Mouse (Mus musculus) intestine, embryonic 15.5 days (tissue): ENCODE data around the gene Mrpl12. TPM values are rescaled to one million over a fixed set of nuclear protein-coding genes. Genes with fewer than 3 reads are reported as not detected.
"Not testable (repeated sequence)": the region's sequence is repeated elsewhere in the genome, so short reads cannot be mapped to it uniquely, and the experiment has no call there.

Experiments
- ATAC-seq: fragments of 200-750 bp; cut with Nextera tagmentation; 2 replicates; pipeline ENCODE4 v1.8.0; 2017; ENCODE audit warnings: moderate TSS enrichment, moderate library complexity
- H3K27ac ChIP-seq: fragments of 300-500 bp; sonication (generic); 2 replicates; pipeline ENCODE4 v1.5.1; 2015; ENCODE audit warnings: mild to moderate bottlenecking, inconsistent platforms
- H3K27me3 ChIP-seq: fragments of 300-500 bp; sonication (generic); replicated peaks from 2 replicates; pipeline ENCODE4 v1.6.1; 2015; ENCODE audit warnings: inconsistent platforms
- H3K36me3 ChIP-seq: fragments of 300-500 bp; sonication (generic); 2 replicates; pipeline ENCODE4 v1.6.1; 2015; ENCODE audit warnings: inconsistent platforms
- H3K4me1 ChIP-seq: fragments of 300-500 bp; sonication (generic); replicated peaks from 2 replicates; pipeline ENCODE4 v1.6.1; 2015; ENCODE audit warnings: inconsistent platforms
- H3K4me2 ChIP-seq: fragments of 300-500 bp; sonication (generic); replicated peaks from 2 replicates; pipeline ENCODE4 v1.6.1; 2015; ENCODE audit warnings: mild to moderate bottlenecking, inconsistent platforms
- H3K4me3 ChIP-seq: fragments of 300-500 bp; sonication (generic); replicated peaks from 2 replicates; pipeline ENCODE4 v1.5.1; 2015; ENCODE audit warnings: inconsistent platforms
- H3K9ac ChIP-seq: fragments of 300-500 bp; sonication (generic); 2 replicates; pipeline ENCODE4 v1.6.1; 2015; ENCODE audit warnings: inconsistent platforms
- H3K9me3 ChIP-seq: fragments of 300-500 bp; sonication (generic); 2 replicates; pipeline ENCODE4 v1.6.1; 2016; ENCODE audit warnings: inconsistent platforms
- WGBS: fragments of 180-500 bp; shearing (Covaris S2); methylation state at CpG from one replicate; pipeline ENCODE4 v1.1.7; 2015; 5-methylcytosine and 5-hydroxymethylcytosine counted together
- polyA plus RNA-seq: library from polyadenylated mRNA; unstranded; fragments of >200 nt; fragmentation: Nextera tagmentation; extraction: Ambion mirVana; gene quantifications from 2 replicates; pipeline ENCODE4 v1.2.1, GENCODE M21; 2015

Gene Mrpl12
- polyA plus RNA-seq, 1 experiment from 2014 or later: 222 TPM

DNA sequence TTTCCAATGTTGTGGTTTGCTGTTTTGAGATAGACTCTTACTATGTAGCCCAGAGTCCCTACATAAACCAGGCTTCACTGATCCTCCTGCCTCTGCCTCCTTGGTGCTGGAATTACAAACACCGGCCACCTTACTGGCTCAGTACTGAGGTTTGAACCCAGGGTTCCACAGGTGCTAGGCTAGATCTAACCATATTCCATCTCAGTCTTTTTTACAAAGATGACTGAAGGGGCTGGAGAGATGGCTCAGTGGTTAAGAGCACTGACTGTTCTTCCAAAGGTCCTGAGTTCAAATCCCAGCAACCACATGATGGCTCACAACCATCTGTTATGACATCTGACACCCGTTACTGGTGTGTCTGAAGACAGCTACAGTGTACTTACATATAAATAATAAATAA, 29.8 kb downstream of the Mrpl12 start:
- H3K4me3 ChIP-seq, H3K9ac ChIP-seq, H3K9me3 ChIP-seq, H3K27ac ChIP-seq, H3K36me3 ChIP-seq, ATAC-seq, H3K27me3 ChIP-seq, H3K4me2 ChIP-seq: not testable (repeated sequence)
- H3K4me1 ChIP-seq: peaks cover 18% of the 10 kb centered on the region
- 95% methylated on average over 2 of the region's 2 CpGs for WGBS

DNA sequence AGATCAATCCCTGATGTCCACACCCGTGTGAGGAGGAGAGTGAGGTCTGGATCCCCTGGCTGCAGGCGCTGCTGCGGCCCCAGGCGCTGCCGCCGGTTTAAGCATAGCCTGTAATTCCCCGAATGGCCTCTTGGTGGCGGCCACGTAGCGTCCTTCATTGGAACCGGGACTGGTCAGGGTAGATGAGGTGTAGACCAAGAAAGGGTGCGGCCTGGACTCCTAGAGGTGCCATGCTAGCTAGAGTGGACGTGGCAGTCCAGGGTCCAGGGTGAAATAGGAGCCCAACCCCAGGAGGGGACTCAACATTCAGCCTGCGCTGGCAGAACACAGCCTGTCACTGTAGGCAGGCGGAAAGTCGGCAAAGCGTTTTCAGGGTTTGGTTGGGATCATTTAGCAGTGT, 31.2 kb downstream of the Mrpl12 start:
- H3K9me3 ChIP-seq: no peaks in the 10 kb centered on the region
- H3K4me2 ChIP-seq: 0 out of 2 replicates have a peak overlapping the region, but pooled peaks have one; percentile 25
- no peak overlapping the region for H3K4me3 ChIP-seq
- peaks cover 18% of the 10 kb centered on the region for H3K4me1 ChIP-seq
- 15% methylated on average over 17 of the region's 17 CpGs for WGBS
- H3K27ac ChIP-seq: no peak overlapping the region
- ATAC-seq: peak; percentile 73
- H3K27me3 ChIP-seq: no peaks in the 10 kb centered on the region
- H3K36me3 ChIP-seq: no peaks in the 10 kb centered on the region
- H3K9ac ChIP-seq: no peak overlapping the region

DNA sequence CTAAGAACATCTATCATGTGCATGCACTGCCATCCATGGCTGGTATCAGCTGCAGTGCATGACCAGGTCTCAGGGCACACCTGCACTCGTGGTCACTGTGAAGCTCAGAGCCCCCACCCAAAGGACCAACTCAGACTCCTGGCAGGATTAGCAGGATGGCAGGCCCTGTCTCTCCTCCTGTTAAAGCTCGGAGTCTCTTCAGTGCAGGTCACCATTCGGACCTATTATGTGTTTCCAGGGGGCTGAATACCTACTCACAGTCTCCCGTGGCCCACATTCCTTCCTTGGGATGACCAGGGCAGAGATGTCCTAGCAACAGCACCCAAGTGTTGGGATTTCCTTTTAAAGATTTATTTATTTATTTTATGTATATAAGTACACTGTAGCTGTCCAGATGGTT, 32.7 kb downstream of the Mrpl12 start:
- H3K9me3 ChIP-seq: no peaks in the 10 kb centered on the region
- peaks cover 15% of the 10 kb centered on the region for H3K4me1 ChIP-seq
- H3K36me3 ChIP-seq: no peaks in the 10 kb centered on the region
- ATAC-seq: no peak
- no peak overlapping the region for H3K9ac ChIP-seq
- H3K27ac ChIP-seq: no peak overlapping the region
- 75% methylated on average over 4 of the region's 4 CpGs for WGBS
- no peak overlapping the region for H3K4me2 ChIP-seq
- no peaks in the 10 kb centered on the region for H3K27me3 ChIP-seq
- no peak overlapping the region for H3K4me3 ChIP-seq

DNA sequence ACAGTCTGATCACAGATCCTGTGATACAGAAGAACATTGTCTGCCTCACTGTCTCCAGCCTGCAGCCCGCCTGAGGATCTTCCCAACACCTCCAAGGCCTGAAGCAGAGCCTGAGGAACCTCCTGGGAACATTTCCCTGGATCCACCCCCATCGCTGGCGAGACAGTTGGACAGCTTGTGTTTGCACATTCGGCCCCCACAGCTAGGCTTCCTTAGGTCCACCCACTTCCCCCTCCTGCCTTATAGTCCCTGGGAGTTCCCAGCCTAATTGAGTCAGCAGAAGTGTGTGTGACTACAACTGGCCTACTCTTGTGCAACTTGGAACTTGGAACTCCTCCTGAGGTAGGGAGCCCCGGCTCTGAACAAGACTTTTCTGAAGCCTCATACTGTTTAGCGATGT, 33.6 kb downstream of the Mrpl12 start:
- Histone ChIP-seq H3K4me2 (0 out of 2 replicates have a peak overlapping the region, but pooled peaks have one; percentile 10), H3K9me3 (no peaks in the 10 kb centered on the region), H3K4me1 (peaks cover 15% of the 10 kb centered on the region), H3K27me3 (no peaks in the 10 kb centered on the region), H3K4me3 (no peak overlapping the region), H3K9ac (no peak overlapping the region), H3K27ac (peak overlapping the region; percentile 66), H3K36me3 (no peaks in the 10 kb centered on the region)
- ATAC-seq: peak; percentile 83
- WGBS: 44% methylated on average over 6 of the region's 6 CpGs

DNA sequence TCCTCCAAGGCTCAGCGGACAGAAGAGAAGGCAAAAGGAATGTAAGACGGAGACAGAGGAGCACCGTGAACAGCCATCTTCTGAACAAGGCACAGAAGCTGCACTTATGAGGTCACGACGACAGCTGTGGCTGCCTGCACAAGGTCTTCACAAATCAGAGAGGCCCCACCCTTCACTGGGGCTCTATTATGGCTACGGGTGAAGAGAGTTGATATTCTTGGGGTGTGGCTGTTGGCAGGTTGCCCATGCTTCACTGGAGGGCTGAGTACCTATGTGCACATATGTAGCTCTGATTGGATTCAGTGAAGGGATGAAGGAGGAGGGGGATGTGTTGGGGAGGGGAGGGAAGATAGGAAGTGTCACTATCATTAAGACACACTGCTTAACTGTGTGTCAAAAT, 34.1 kb downstream of the Mrpl12 start:
- Histone ChIP-seq H3K27ac (peak overlapping the region; percentile 66), H3K27me3 (no peaks in the 10 kb centered on the region), H3K4me3 (no peak overlapping the region), H3K4me2 (peak overlapping the region; percentile 10; the same call in 1 of the 2 replicates), H3K9me3 (no peaks in the 10 kb centered on the region), H3K36me3 (no peaks in the 10 kb centered on the region), H3K4me1 (peaks cover 15% of the 10 kb centered on the region), H3K9ac (no peak overlapping the region)
- peak; percentile 83 for ATAC-seq
- WGBS: 48% methylated on average over 6 of the region's 6 CpGs

DNA sequence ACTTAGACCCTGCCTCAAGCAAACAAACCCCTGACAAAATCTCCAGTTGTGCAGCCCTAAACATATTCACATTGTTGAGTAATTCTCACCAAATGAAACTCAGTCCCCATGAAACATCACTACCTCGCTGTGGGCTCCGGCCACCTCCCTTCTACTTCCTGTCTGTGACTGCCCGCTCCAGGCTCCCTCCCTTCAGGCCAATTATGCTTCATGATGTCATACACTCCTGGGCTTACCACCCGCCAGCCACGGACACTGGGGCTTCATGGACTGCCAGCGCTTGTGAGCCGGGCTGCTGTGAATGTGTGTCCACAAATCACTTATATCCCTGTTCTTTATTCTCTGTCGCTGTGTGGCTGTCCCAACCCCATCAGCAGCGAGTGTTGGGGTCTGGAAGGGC, 35.3 kb downstream of the Mrpl12 start:
- H3K36me3 ChIP-seq: no peaks in the 10 kb centered on the region
- WGBS: 40% methylated on average over 9 of the region's 9 CpGs
- 0 out of 2 replicates have a peak overlapping the region, but pooled peaks have one; percentile 1 for H3K27ac ChIP-seq
- H3K27me3 ChIP-seq: no peaks in the 10 kb centered on the region
- H3K4me2 ChIP-seq: peak overlapping the region; percentile 20; the same call in 1 of the 2 replicates
- H3K4me3 ChIP-seq: no peak overlapping the region
- peaks cover 15% of the 10 kb centered on the region for H3K4me1 ChIP-seq
- ATAC-seq: 0 out of 2 replicates have a peak, but pooled peaks have one; percentile 37
- H3K9me3 ChIP-seq: no peaks in the 10 kb centered on the region
- H3K9ac ChIP-seq: 0 out of 2 replicates have a peak overlapping the region, but pooled peaks have one; percentile 21

DNA sequence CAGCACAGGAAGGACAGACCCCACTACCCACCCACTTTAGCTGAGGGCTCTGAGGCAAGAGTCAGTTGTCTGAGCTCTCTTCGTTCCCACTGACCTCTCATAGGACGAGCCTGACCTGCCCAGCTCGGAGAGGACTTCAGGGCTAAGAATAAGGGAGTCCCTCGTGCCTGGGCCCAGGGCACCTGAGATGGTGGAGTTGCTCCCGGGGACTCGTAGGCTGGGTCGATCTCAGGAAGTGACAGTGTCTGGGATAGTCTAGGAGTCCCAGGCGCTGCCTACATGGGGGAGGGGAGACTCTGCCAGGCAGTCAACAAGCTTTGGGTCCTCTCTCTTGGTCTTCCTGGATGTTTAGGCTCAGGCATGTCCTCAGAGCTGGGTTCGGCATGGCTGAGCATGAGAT, 36.1 kb downstream of the Mrpl12 start:
- 73% methylated on average over 9 of the region's 9 CpGs for WGBS
- no peak overlapping the region for H3K4me3 ChIP-seq

DNA sequence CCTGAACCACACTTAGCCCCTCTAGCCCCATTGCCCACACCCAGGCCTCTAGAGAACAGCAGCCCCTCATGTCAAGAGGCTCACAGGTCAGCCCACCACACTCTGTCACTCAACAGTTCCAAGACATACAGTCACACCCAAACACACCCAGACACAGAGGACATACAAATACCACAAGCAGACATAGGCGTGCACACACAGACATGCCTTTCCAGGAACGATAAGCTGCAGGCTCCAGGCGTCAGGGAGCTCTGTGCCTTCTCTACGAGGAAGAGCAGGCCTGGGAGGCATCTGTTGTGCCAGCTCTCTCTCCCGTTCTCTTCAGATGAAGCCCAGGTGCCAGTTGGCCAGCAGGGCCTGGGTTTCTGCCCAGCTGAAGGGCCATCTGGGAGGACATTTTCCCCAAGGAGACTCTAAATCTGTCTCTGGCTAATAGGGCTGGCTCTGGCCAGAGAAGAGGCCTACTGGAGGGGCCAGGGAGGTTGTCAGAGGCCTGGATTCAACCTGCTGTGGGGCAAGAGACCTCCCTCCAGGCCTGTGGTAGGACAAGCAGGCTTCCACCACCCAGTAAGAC, 36.6 kb downstream of the Mrpl12 start:
- H3K4me1 ChIP-seq: peaks cover 9% of the 10 kb centered on the region; the same call in 1 of the 2 replicates
- ATAC-seq: 0 out of 2 replicates have a peak, but pooled peaks have one; percentile 15
- H3K27ac ChIP-seq: peak overlapping the region; percentile 37; the same call in 1 of the 2 replicates
- no peak overlapping the region for H3K9ac ChIP-seq
- H3K4me2 ChIP-seq: no peak overlapping the region
- H3K36me3 ChIP-seq: no peaks in the 10 kb centered on the region
- no peaks in the 10 kb centered on the region for H3K9me3 ChIP-seq
- 51% methylated on average over 5 of the region's 5 CpGs for WGBS
- H3K4me3 ChIP-seq: no peak overlapping the region
- H3K27me3 ChIP-seq: no peaks in the 10 kb centered on the region

More for the DNA sequence above, 36.1 kb downstream of the Mrpl12 start:
- Histone ChIP-seq H3K36me3 (no peaks in the 10 kb centered on the region), H3K4me1 (peaks cover 13% of the 10 kb centered on the region), H3K27ac (no peak overlapping the region; the same call in 1 of the 2 replicates), H3K9me3 (no peaks in the 10 kb centered on the region), H3K9ac (no peak overlapping the region), H3K27me3 (no peaks in the 10 kb centered on the region), H3K4me2 (no peak overlapping the region)
- no peak for ATAC-seq

DNA sequence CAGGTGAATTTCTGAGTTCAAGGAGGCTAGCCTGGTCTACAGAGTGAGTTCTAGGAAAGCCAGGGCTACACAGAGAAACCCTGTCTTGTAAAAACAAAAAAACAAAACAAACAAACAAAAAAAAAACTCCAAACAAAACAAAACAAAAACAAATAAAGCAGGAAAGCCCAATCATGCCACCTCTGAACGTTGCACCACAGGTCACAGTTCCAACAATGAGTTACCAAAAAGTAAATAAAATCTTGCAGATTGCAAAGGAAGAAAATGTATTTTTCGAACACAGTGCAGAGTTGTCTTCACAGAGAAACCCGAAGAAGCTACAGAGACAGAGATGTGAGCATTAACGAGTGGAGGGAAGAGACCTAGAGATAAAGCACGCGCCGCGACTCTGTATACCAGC, 38.2 kb downstream of the Mrpl12 start:
- H3K4me1 ChIP-seq: peaks cover 9% of the 10 kb centered on the region; the same call in 1 of the 2 replicates
- H3K4me2 ChIP-seq: no peak overlapping the region
- no peaks in the 10 kb centered on the region; the same call in 1 of the 2 replicates for H3K27me3 ChIP-seq
- no peak overlapping the region for H3K4me3 ChIP-seq
- H3K36me3 ChIP-seq: no peaks in the 10 kb centered on the region
- 78% methylated on average over 8 of the region's 8 CpGs for WGBS
- no peak overlapping the region for H3K9ac ChIP-seq
- no peak overlapping the region for H3K27ac ChIP-seq
- no peak for ATAC-seq
- H3K9me3 ChIP-seq: no peaks in the 10 kb centered on the region

DNA sequence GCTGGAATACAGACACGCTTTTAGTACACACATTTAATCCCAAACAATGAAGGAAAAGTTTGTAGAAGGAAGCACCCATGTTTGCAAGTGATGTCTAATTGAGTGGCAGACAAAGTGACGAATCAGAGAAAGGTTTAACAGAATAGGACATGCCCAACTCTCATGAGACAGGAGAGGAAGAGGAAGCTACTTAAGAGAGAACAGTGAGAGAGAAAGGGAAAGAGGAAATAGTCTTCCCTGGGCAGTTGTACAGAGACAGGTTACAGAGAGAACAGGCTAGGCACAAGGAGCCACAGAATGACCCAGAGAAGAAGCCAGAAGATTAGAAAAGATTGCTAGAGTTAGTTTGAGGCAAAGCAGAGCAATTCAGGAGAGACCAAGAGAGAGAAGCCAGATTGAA, 41.5 kb downstream of the Mrpl12 start:
- no peak for ATAC-seq

DNA sequence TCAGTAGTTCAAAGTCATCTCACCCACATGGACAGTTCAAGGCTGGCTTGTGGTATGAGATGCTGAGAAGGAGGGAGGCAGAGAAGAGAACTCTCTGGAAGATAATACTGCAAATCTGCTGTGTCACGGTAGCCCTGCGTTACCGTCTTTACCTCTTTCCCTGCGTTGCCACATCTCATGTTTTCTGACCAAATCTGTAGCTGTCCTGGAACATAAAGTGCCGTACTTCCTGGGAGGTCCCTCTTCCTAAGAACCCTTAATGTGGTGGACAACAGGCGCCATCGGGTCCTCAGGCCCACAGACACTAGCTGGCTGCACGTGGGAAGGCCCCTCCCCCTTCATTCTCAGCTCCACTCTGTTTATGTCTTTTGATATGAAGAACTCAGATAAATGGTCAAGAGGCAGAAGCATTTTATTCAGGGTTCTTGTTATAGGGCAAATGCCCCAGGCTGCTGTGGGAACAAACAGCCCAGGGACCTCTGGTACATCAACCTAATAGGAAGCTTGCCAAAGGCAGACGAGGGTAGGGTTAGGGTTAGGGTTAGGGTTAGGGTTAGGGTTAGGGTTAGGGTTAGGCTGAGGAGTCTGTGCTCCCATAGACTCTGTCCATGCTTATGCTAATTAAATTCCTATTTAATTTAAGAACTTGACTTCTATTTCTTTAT, 43.4 kb downstream of the Mrpl12 start:
- no peak overlapping the region for H3K4me2 ChIP-seq
- WGBS: 69% methylated on average over 9 of the region's 9 CpGs
- no peaks in the 10 kb centered on the region for H3K36me3 ChIP-seq
- peaks cover 10% of the 10 kb centered on the region for H3K4me1 ChIP-seq
- H3K27me3 ChIP-seq: peaks cover 45% of the 10 kb centered on the region
- H3K4me3 ChIP-seq: no peak overlapping the region
- no peak overlapping the region for H3K9ac ChIP-seq
- no peak overlapping the region for H3K27ac ChIP-seq
- no peaks in the 10 kb centered on the region for H3K9me3 ChIP-seq
- ATAC-seq: no peak

More for the DNA sequence above, 41.5 kb downstream of the Mrpl12 start:
- Histone ChIP-seq H3K27ac (no peak overlapping the region), H3K9me3 (no peaks in the 10 kb centered on the region), H3K27me3 (peaks cover 28% of the 10 kb centered on the region), H3K9ac (no peak overlapping the region), H3K4me1 (peaks cover 7% of the 10 kb centered on the region), H3K4me2 (no peak overlapping the region), H3K36me3 (no peaks in the 10 kb centered on the region), H3K4me3 (no peak overlapping the region)
- 90% methylated on average over 2 of the region's 2 CpGs for WGBS

DNA sequence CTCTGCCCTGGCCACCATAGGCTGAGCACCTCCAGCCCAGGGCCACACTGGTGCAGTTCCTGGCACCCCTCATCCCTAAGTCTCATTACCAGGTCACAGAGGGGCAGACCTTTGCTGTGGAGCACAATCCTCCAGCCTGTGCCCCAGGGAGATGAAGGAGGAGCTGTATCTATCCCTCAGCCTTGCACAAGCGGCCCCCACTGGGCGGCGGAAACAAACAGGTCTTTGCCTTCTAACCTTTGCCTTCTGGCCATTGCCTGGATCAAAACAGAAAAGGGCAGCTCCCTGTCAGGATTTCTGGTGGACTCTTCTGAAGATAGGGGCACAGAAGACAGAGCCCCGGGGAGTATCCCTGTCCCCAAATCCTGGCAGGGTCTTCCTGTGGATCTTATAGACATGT, 44.5 kb downstream of the Mrpl12 start:
- Histone ChIP-seq H3K36me3 (no peaks in the 10 kb centered on the region), H3K27ac (no peak overlapping the region), H3K4me3 (no peak overlapping the region), H3K4me1 (peaks cover 10% of the 10 kb centered on the region), H3K9me3 (no peaks in the 10 kb centered on the region), H3K4me2 (no peak overlapping the region), H3K9ac (no peak overlapping the region), H3K27me3 (peaks cover 54% of the 10 kb centered on the region)
- WGBS: 61% methylated on average over 4 of the region's 4 CpGs
- ATAC-seq: no peak
